Mouse (Mus musculus): ENCODE results near the gene Get4. TPM values are rescaled to one million over a fixed set of nuclear protein-coding genes. Genes with fewer than 3 reads are reported as not detected.

The Get4 gene
- polyA plus RNA-seq, 1 experiment from 2014 or later, result 133 TPM

GRCm38 (mm10) chr5:139257818-139258217 lies 5.7 kb downstream of the Get4 start:
- no peaks in the 10 kb centered on the region for H3K9me3 ChIP-seq (ENCODE audit: control insufficient read depth, low read length)
- DNase-seq (ENCODE audit: low spot score) (no peak), ATAC-seq (ENCODE audit: low FRiP score, low TSS enrichment) (no peak)
- H3K4me2 ChIP-seq (replicated peaks; ENCODE audit: low read depth), result no peak overlapping the region
- peaks cover 8% of the 10 kb centered on the region for H3K36me3 ChIP-seq (ENCODE audit: control insufficient read depth, insufficient read depth, low read length)
- 82% methylated on average over 4 of the region's 4 CpGs for WGBS
- H3K27me3 ChIP-seq (ENCODE audit: control insufficient read depth, insufficient read depth, low read length), result no peaks in the 10 kb centered on the region
- no peak overlapping the region for H3K9ac ChIP-seq (ENCODE audit: low read length)
- peaks cover 12% of the 10 kb centered on the region for H3K4me1 ChIP-seq (replicated peaks; ENCODE audit: control insufficient read depth, insufficient read depth)
- H3K27ac ChIP-seq (replicated peaks), result no peak overlapping the region
- TF ChIP-seq CTCF (IDR thresholded peaks at IDR 0.05; ENCODE audit: low read depth) (no peak), EP300 (optimal IDR thresholded peaks at IDR 0.05) (no peak)
- no peak overlapping the region for H3K4me3 ChIP-seq (ENCODE audit: low read depth, low read length)

GRCm38 (mm10) chr5:139258371-139259035 lies 6.4 kb downstream of the Get4 start:
- no peak for DNase-seq (ENCODE audit: low spot score)
- TF ChIP-seq CTCF (IDR thresholded peaks at IDR 0.05; ENCODE audit: low read depth) (no peak), EP300 (optimal IDR thresholded peaks at IDR 0.05) (no peak)
- H3K4me1 ChIP-seq (replicated peaks; ENCODE audit: control insufficient read depth, insufficient read depth), result peaks cover 10% of the 10 kb centered on the region; the same call in 1 of the 2 replicates

GRCm38 (mm10) chr5:139259853-139260252 lies 7.7 kb downstream of the Get4 start:
- TF ChIP-seq CTCF (IDR thresholded peaks at IDR 0.05; ENCODE audit: low read depth) (no peak), EP300 (optimal IDR thresholded peaks at IDR 0.05) (no peak)
- Histone ChIP-seq H3K27ac (replicated peaks) (peak overlapping the region; percentile 69), H3K36me3 (ENCODE audit: control insufficient read depth, insufficient read depth, low read length) (peaks cover 21% of the 10 kb centered on the region), H3K9ac (ENCODE audit: low read length) (no peak overlapping the region), H3K4me1 (replicated peaks; ENCODE audit: control insufficient read depth, insufficient read depth) (peaks cover 7% of the 10 kb centered on the region; the same call in 1 of the 2 replicates), H3K9me3 (ENCODE audit: control insufficient read depth, low read length) (no peaks in the 10 kb centered on the region), H3K4me2 (replicated peaks; ENCODE audit: low read depth) (no peak overlapping the region), H3K4me3 (ENCODE audit: low read depth, low read length) (no peak overlapping the region), H3K27me3 (ENCODE audit: control insufficient read depth, insufficient read depth, low read length) (no peaks in the 10 kb centered on the region)
- WGBS, result 38% methylated on average over 5 of the region's 5 CpGs
- ATAC-seq (ENCODE audit: low FRiP score, low TSS enrichment) (peak; percentile 62), DNase-seq (ENCODE audit: low spot score) (peak; percentile 72)

More at GRCm38 (mm10) chr5:139258371-139259035, 6.4 kb downstream of the Get4 start:
- H3K9ac ChIP-seq (ENCODE audit: low read length), result no peak overlapping the region
- no peak overlapping the region for H3K4me3 ChIP-seq (ENCODE audit: low read depth, low read length)
- H3K36me3 ChIP-seq (ENCODE audit: control insufficient read depth, insufficient read depth, low read length), result peaks cover 13% of the 10 kb centered on the region
- no peaks in the 10 kb centered on the region for H3K9me3 ChIP-seq (ENCODE audit: control insufficient read depth, low read length)
- no peaks in the 10 kb centered on the region for H3K27me3 ChIP-seq (ENCODE audit: control insufficient read depth, insufficient read depth, low read length)
- peak overlapping the region; percentile 53; the same call in 1 of the 2 replicates for H3K27ac ChIP-seq (replicated peaks)
- 71% methylated on average over 8 of the region's 8 CpGs for WGBS
- ATAC-seq (ENCODE audit: low FRiP score, low TSS enrichment), result no peak
- no peak overlapping the region for H3K4me2 ChIP-seq (replicated peaks; ENCODE audit: low read depth)

GRCm38 (mm10) chr5:139261403-139261802 lies 9.3 kb downstream of the Get4 start:
- Histone ChIP-seq H3K4me1 (replicated peaks; ENCODE audit: control insufficient read depth, insufficient read depth) (peaks cover 7% of the 10 kb centered on the region; the same call in 1 of the 2 replicates), H3K9ac (ENCODE audit: low read length) (no peak overlapping the region), H3K4me3 (ENCODE audit: low read depth, low read length) (no peak overlapping the region), H3K9me3 (ENCODE audit: control insufficient read depth, low read length) (no peaks in the 10 kb centered on the region), H3K36me3 (ENCODE audit: control insufficient read depth, insufficient read depth, low read length) (peaks cover 33% of the 10 kb centered on the region), H3K27me3 (ENCODE audit: control insufficient read depth, insufficient read depth, low read length) (no peaks in the 10 kb centered on the region), H3K4me2 (replicated peaks; ENCODE audit: low read depth) (no peak overlapping the region), H3K27ac (replicated peaks) (no peak overlapping the region)
- 79% methylated on average over 4 of the region's 4 CpGs for WGBS
- ATAC-seq (ENCODE audit: low FRiP score, low TSS enrichment) (no peak), DNase-seq (ENCODE audit: low spot score) (no peak)
- TF ChIP-seq EP300 (optimal IDR thresholded peaks at IDR 0.05), result no peak
- TF ChIP-seq CTCF (IDR thresholded peaks at IDR 0.05; ENCODE audit: low read depth), result no peak

- H3K9me3 ChIP-seq (ENCODE audit: control insufficient read depth, low read length), result no peaks in the 10 kb centered on the region
- H3K36me3 ChIP-seq (ENCODE audit: control insufficient read depth, insufficient read depth, low read length), result peaks cover 45% of the 10 kb centered on the region
- DNase-seq (ENCODE audit: low spot score) (no peak), ATAC-seq (ENCODE audit: low FRiP score, low TSS enrichment) (no peak)
- 78% methylated on average over 4 of the region's 4 CpGs for WGBS
- no peaks in the 10 kb centered on the region for H3K27me3 ChIP-seq (ENCODE audit: control insufficient read depth, insufficient read depth, low read length)
- no peaks in the 10 kb centered on the region for H3K4me1 ChIP-seq (replicated peaks; ENCODE audit: control insufficient read depth, insufficient read depth)
- no peak overlapping the region for H3K4me3 ChIP-seq (ENCODE audit: low read depth, low read length)
- H3K4me2 ChIP-seq (replicated peaks; ENCODE audit: low read depth), result no peak overlapping the region
- no peak for TF ChIP-seq EP300 (optimal IDR thresholded peaks at IDR 0.05)
- no peak for TF ChIP-seq CTCF (IDR thresholded peaks at IDR 0.05; ENCODE audit: low read depth)
- H3K27ac ChIP-seq (replicated peaks), result no peak overlapping the region
- H3K9ac ChIP-seq (ENCODE audit: low read length), result no peak overlapping the region
Observed at GRCm38 (mm10) chr5:139267661-139268060, 15.5 kb downstream of the Get4 start.

- no peak for ATAC-seq (ENCODE audit: low FRiP score, low TSS enrichment)
- TF ChIP-seq CTCF (IDR thresholded peaks at IDR 0.05; ENCODE audit: low read depth) (no peak), EP300 (optimal IDR thresholded peaks at IDR 0.05) (no peak)
- no peaks in the 10 kb centered on the region for H3K27me3 ChIP-seq (ENCODE audit: control insufficient read depth, insufficient read depth, low read length)
- no peaks in the 10 kb centered on the region for H3K4me1 ChIP-seq (replicated peaks; ENCODE audit: control insufficient read depth, insufficient read depth)
- H3K9me3 ChIP-seq (ENCODE audit: control insufficient read depth, low read length), result no peaks in the 10 kb centered on the region
- H3K27ac ChIP-seq (replicated peaks), result peak overlapping the region; percentile 63
- H3K4me3 ChIP-seq (ENCODE audit: low read depth, low read length), result no peak overlapping the region
- no peak overlapping the region for H3K4me2 ChIP-seq (replicated peaks; ENCODE audit: low read depth)
- H3K9ac ChIP-seq (ENCODE audit: low read length), result no peak overlapping the region
- DNase-seq (ENCODE audit: low spot score), result no peak
- 45% methylated on average over 16 of the region's 16 CpGs for WGBS
- peaks cover 20% of the 10 kb centered on the region for H3K36me3 ChIP-seq (ENCODE audit: control insufficient read depth, insufficient read depth, low read length)
Observed at GRCm38 (mm10) chr5:139270806-139271521, 18.8 kb downstream of the Get4 start.
